Mouse (Mus musculus) adrenal gland, adult 2 months (tissue): Measurements from ENCODE around the gene Baiap2l1. TPM values are rescaled to one million over a fixed set of nuclear protein-coding genes. Genes with fewer than 3 reads are reported as not detected.

Source experiments
- DNase-seq: peaks from one replicate; pipeline ENCODE4 v3.0.0; 2021
- polyA plus RNA-seq: library from polyadenylated mRNA; depleted of rRNA; stranded (reverse); fragments of >200 nt; gene quantifications from 2 replicates; pipeline ENCODE4 v1.2.3, GENCODE M21; 2012
- total RNA-seq, 2 experiments: library from RNA; stranded (reverse); gene quantifications; 2 replicates each; pipeline ENCODE4 v1.2.3; 2021

Baiap2l1 gene
- total and polyA plus RNA-seq, 3 experiments = 5.6 to 8.6 (median 8.5) TPM

DNA sequence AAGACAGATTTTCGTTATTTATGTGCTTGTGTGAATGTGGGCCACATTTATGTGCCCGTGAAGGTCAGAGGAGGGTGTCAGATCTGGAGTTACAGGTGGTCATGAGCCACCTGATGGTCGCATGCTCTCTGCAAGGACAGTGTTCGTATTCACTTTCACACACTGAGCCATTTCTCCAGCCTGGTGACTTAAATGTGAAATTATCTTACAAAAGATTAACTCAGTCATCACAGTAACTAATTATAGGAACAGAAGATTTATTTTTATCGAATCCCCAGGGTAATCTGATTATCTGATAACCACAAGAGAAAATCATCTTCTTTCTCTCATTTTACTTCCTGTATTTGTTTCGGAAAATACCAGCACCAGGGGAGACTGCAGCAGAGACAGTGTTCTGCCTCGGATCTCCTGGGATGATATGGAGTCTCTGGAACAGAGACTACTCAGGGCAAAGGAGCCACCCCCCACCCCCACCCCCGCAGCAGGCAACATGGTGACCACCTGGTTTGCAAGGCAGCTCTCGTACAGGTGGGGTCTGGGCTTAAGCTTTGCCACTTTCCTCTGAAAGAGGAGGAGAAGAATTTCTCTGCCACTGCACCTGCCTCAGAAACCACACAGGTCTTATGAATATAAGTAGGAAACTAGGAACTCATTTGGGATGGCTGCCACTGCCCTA, 71.2 kb downstream of the Baiap2l1 start:
- DNase-seq = no peak

DNA sequence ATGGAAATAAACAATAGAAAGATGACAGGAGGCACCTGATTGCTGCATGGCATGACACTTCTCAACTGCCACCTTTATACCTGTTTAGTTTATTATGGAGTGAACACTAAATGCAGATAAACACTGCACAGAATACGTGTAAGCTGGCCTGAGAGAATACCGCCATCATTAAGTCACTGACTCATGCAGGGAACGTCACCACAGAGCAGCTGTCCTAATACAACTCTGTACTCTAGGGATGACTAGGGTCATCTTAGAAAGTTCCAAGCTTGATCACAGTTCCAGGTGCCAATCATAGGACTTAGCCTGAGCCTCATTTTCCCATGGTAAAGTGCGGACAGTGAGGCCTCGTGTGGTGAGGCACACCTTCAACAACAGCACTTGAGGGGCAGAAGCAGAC, 73.3 kb downstream of the Baiap2l1 start:
- DNase-seq = no peak

DNA sequence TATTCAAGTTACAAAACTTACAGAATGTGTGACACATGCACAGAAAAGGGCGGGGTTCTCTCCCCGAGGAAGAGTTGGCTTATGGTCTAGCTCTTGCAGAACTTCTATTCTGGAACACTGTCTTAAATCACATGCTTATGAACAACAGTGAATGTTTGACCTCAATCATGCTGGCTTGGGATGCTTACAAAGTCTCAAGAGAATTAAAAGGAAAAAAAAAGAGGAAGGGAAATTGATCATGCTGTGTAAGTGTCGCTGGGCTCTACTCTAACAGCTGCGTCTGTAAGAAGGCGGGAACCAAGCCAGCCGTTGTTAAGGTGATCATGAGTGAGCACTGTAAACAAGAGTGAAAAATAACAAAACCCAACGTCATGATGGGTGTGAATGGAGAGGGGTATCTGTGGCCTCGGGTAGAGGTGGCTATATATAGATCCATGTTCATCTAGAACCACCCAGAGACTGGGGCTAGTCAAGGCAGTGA, 74.3 kb downstream of the Baiap2l1 start:
- no peak for DNase-seq

GRCm38 (mm10) chr5:144282470-144283260, 75.2 kb downstream of the Baiap2l1 start:
- no peak for DNase-seq

DNA sequence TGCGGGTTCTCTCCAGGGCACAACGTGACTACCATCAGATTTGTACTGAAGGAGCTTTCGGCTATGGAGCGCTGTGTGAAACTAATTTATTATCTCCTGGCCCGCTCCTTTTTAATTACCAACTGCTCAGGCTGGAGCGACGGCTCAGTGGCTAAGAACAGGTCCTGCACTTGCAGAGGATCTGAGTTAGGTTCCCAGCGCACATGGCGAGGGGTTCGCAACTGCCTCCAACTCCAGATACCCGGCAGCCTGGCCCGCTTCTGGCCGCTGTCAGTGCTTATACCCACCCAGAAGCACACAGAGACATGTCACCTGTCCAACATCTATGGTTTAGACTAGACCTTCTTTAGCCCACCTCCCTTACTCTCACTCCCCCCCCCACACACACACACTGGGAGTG, 78.0 kb downstream of the Baiap2l1 start:
- no peak for DNase-seq

DNA sequence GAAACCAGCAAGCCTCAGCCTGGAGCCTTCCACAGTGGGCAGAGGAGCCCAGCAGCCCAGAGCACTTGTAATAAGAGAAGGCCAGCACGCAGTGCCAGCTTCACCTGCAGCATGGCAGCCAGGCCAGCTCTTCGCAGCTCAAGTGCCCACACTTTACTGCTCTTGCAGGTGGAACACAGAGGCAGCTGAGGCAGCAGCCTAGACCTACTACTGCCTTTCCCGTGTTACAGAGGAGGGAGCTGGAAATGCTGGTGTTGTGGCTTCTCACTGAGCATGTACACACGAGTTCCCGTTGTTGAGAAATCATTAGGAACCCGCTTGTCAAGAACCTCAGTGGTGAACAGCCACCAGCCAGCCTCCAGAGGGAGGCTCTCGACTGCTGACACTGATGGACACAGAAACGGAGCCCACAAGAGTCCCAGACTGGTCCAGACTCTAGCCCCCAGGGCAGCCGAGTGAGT, 78.8 kb downstream of the Baiap2l1 start:
- no peak for DNase-seq

- peak; percentile 55 for DNase-seq
These were observed 79.4 kb downstream of the Baiap2l1 start for GRCm38 (mm10) chr5:144278374-144278960.

- no peak for DNase-seq
These were observed 80.8 kb downstream of the Baiap2l1 start for GRCm38 (mm10) chr5:144276898-144277630.

- no peak for DNase-seq
These were observed 83.0 kb downstream of the Baiap2l1 start for GRCm38 (mm10) chr5:144274904-144275303.

DNA sequence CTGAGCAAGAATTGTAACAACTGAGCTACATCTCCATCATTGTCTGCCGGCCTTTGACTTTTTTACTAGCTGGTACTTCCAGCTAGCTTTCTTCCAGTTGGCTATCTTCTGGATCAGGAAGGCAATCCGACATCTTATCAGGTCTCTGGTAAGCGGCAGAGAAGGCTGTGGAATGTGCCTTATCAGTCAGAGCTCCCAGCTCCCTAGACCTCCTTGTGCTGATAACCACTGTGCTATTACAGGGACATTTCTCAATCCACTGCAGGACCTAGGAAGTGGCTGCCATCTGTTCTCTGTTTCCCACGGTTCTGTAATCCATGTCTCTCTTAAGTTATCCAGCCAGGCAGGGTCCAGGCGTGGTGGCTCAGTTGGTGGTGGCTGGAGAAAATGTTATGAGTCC, 86.1 kb downstream of the Baiap2l1 start:
- DNase-seq = no peak

- no peak for DNase-seq
These were observed 86.8 kb downstream of the Baiap2l1 start for GRCm38 (mm10) chr5:144271118-144271517.

DNA sequence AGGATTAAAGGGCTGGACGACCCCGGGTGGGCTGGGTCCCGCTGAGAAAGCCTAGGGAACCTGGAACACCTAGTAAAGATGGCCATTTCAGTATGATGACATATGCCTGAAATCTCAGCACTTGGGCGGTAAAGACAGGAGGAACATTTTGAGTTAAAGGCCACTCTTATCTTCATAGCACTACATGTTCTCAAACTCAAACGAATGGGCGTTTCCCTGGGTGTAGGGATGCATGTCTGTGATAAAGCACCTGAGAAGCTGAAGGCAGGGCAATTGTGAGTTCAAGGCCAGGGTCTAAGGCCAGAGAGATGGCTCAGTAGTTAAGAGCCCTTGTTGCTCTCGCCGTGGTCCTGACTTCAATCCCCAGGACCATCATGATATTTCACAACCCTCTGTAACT, 87.5 kb downstream of the Baiap2l1 start:
- no peak for DNase-seq

- no peak for DNase-seq
These were observed 88.0 kb downstream of the Baiap2l1 start for GRCm38 (mm10) chr5:144269926-144270325.

- peak; percentile 71 for DNase-seq
These were observed 90.2 kb downstream of the Baiap2l1 start for GRCm38 (mm10) chr5:144267535-144268241.

DNA sequence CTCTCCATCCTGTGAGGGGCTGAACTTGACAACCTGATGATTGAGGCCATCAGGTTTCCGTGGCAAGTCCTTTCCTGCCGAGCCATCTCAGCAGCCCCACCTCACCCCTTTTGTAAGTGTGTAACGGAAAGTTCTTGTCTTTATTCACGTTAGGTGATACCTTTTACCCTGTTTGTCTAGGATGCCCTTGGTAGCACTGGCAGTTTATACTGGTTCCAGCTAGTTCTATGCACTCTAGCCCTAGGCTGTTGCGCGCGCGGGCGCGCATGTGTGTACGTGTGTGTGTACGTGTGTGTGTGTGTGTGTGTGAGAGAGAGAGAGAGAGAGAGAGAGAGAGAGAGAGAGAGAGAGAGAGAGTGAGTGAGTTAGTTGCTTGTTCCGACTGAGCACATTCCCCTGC, 94.4 kb downstream of the Baiap2l1 start:
- no peak for DNase-seq

DNA sequence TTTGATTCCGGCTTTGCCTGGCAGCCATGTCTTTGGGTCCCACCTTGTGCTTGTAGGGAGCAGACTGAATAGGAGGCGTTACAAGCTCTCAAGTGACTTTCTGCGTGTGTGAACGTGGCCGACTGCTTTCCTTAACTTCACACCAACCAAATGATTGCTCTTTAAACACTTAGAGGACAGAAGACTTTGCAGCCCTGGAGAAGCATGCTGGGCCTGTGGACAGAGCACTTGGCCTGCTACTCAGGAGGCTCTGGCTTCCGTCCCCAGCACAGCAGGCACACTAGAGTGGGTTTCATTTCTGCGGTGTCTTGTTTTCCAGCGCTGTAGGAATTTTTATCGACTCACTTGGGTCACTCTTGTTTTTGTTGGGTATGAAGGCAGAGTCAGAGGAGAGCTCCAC, 94.8 kb downstream of the Baiap2l1 start:
- DNase-seq = no peak

DNA sequence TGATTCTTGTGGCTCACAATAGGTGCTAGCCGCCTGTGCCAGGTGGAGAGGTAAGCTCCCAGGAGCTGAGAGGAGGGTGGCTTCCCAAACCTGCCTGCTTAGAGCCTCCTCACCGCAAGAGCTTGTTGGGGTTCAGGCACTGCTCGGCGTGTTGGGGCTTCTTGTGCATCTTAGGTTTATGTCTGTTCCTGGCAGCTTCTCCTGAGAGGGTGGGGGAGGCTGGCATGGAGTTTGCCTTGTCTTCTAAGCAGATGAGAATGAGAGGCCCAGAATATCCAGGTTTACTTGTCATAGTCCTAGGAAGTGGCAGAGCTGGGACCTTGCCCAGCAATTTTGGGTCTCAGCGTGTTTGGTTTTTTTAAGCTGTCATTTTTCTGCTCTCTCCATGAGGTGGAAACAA, 96.1 kb downstream of the Baiap2l1 start:
- no peak for DNase-seq

GRCm38 (mm10) chr5:144261309-144261708, 96.6 kb downstream of the Baiap2l1 start:
- DNase-seq = no peak

DNA sequence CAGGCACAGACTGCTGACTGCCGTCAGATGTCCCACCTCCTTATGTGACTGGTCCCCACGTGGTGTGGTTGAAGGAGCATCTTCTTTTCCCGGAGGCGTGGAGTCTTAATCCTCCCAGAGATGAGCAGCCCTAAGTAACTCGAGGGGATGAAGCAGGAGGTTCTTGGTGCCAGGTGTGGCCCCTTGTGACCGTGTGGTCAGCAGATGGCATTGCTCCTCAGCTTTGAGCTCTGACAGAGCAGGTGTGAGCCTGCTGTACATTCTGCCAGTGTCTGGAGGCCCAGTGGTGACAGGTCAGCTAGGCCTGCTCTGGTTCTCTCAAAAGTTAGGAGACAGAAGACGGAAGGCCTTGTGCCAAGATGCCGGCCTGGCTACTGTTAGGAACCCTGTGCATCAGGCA, 97.4 kb downstream of the Baiap2l1 start:
- no peak for DNase-seq

- DNase-seq = no peak
These were observed 98.7 kb downstream of the Baiap2l1 start for GRCm38 (mm10) chr5:144259228-144259627.

DNA sequence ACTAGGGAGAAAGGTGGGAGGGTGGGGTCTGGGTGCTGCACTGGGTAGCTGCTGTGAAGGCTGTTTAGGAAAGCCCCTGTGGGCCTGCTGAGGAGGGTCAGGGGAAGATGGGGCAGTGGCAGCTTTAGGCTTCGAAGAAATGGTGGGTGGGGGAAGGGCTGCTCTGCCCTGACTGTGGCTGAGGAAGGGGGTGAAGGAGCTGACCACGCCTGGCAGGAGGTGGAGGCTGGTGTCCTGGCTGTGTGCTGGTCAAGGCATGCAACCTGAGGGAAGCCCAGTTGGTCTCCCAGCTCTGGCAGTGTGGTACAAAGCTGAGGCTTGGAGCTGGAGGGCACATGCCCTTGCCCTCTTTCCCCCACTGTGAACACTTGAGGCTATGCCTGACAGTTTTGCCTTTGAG, 99.2 kb downstream of the Baiap2l1 start:
- no peak for DNase-seq
